8 mouse cellular contexts compared by ENCODE assay signal in the genomic region with DNA sequence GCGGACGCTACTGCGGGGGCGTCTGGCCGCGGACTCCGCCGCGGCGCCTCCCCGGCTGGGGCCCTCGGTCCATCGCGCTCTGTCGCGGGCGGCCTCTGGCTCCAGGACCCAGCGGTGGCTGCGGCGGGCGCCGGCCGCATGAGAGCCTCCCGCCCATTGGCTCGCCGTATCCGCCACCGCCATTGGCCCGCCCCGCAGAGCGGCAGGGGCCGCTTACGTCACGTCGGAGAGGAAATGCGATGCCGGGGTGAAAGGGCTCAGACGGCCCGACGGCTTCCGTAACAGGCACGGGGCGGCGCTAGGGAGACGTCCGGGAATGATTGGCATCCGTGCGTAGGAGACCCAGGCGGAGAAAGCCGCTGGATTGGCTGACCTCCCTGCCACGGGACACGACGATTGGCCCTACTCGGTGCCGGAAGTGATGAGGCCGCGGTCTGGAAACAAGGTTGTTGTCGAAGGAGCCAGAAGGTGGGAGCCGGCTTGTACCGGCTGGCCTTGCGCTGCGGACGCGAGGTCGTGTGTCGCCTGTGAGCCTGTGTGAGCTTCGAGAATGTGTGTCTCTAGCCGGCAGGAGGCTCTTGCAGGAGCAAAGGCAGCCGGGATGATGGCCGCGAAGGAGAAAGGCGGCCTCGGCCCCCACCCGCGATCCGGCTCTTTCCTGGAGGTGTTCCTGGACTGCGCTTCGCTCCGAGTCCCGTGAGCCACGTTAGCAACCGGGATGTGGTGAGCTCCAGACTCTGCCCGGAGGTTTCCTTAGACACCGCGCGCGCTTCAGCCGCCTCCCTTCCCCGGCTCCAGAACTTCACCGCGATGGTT. TPM values are rescaled to one million over a fixed set of nuclear protein-coding genes. Genes with fewer than 3 reads are reported as not detected.
DNase-seq lines count a peak whose midpoint lies in the region; ATAC-seq and TF ChIP-seq lines count a peak whose summit lies in the region.

Gene Ankrd11 (minus strand): TSS at position 120 of the 816 bp plus-strand sequence.

- peak within 1 kb of the TSS; percentile 85 for H3K27ac ChIP-seq in ES-E14 (ENCODE audit: insufficient read depth, low read depth, low read length, poor library complexity, severe bottlenecking)
- H3K27ac ChIP-seq in forebrain, embryonic 15.5 days (replicated peaks): peak within 1 kb of the TSS; percentile 96

- H3K36me3 ChIP-seq in ES-E14 (ENCODE audit: control insufficient read depth, insufficient read depth, low read length, poor library complexity, severe bottlenecking): no peaks in the 10 kb centered on the region
- H3K36me3 ChIP-seq in forebrain, embryonic 15.5 days: no peaks in the 10 kb centered on the region

- H3K4me3 ChIP-seq in ES-E14 (ENCODE audit: insufficient read depth in 1 of 2, low read depth in 1 of 2, low read length in 2 of 2, poor library complexity in 1 of 2, severe bottlenecking in 1 of 2): peak within 1 kb of the TSS; percentile 85 to 95
- peak within 1 kb of the TSS; percentile 100 for H3K4me3 ChIP-seq in forebrain, embryonic 15.5 days
- peak within 1 kb of the TSS; percentile 87 for H3K4me3 ChIP-seq in lung, adult 2 months (replicated peaks; ENCODE audit: extremely low read depth, low read depth, low read length)

- in situ Hi-C loops in ES-E14 (cut with MboI; ENCODE audit: low sequenced_read_pairs in 2 of 2, unreplicated experiment in 2 of 2): no loop called here

- peak within 1 kb of the TSS; percentile 95 for H3K9ac ChIP-seq in ES-E14 (ENCODE audit: insufficient read depth, low read depth, low read length, poor library complexity, severe bottlenecking)
- H3K9ac ChIP-seq in forebrain, embryonic 15.5 days (replicated peaks): peak within 1 kb of the TSS; percentile 98

- peak; percentile 97 for ATAC-seq in forebrain, embryonic 15.5 days (replicated peaks)
- ATAC-seq in neutrophil, adult 5-6 weeks (ENCODE audit: extremely low read depth, insufficient number of reproducible peaks, low FRiP score, poor library complexity, severe bottlenecking): peak; percentile 92

- peak; percentile 98 for DNase-seq in ES-E14 (ENCODE audit: low read depth, low spot score)
- peak; percentile 100 for DNase-seq in cerebellum, adult 11-12 months
- peak; percentile 100 for DNase-seq in heart, postnatal 25 days (ENCODE audit: low spot score)
- peak; percentile 100 for DNase-seq in layer of hippocampus, adult 18-20 months (ENCODE audit: low spot score in 2 of 2)
- DNase-seq in lung, adult 2 months: peak; percentile 99
- DNase-seq in thymus, adult 18-20 months: peak; percentile 100

- H3K9me3 ChIP-seq in ES-E14 (ENCODE audit: control insufficient read depth, insufficient read depth, low read depth, low read length): no peaks in the 10 kb centered on the region
- H3K9me3 ChIP-seq in forebrain, embryonic 15.5 days: no peaks in the 10 kb centered on the region

- peak within 1 kb of the TSS; percentile 75 for H3K4me2 ChIP-seq in forebrain, embryonic 15.5 days (replicated peaks)

- no peaks in the 10 kb centered on the region for H3K27me3 ChIP-seq in forebrain, embryonic 15.5 days

- no peak for TF ChIP-seq CTCF in lung, adult 2 months (IDR thresholded peaks at IDR 0.05; ENCODE audit: insufficient read depth, low read length)

- under 1% methylated on average over 89 of the region's 91 CpGs for WGBS in forebrain, embryonic 15.5 days
- WGBS in lung, adult 2 months: under 1% methylated on average over 91 of the region's 91 CpGs

- intact Hi-C loops in heart, postnatal 25 days (cut with DNase I): loop anchor here (1.0 to 5.0 kb wide), 3 partner anchors 22 to 136 kb away; no protein-coding TSS in a partner anchor

- TF ChIP-seq POLR2A in lung, adult 2 months (IDR thresholded peaks at IDR 0.05; ENCODE audit: borderline replicate concordance, extremely low read depth, low read depth, low read length): peak; percentile 99

- H3K4me1 ChIP-seq in ES-E14 (ENCODE audit: control insufficient read depth in 2 of 2, insufficient read depth in 2 of 2, low read length in 2 of 2, poor library complexity in 1 of 2): peaks cover 6 to 12% of the 10 kb centered on the region in 2 experiments; a peak in 3 of 4 replicates
- H3K4me1 ChIP-seq in forebrain, embryonic 15.5 days: peaks cover 46% of the 10 kb centered on the region
- H3K4me1 ChIP-seq in lung, adult 2 months (ENCODE audit: control insufficient read depth, insufficient read depth, low read length): peaks cover 18% of the 10 kb centered on the region

TF ChIP-seq in ES-E14, 5 proteins besides CTCF, POLR2A, EP300 and RAD21:
- peak; percentile 76 for TF ChIP-seq CHD2 (IDR thresholded peaks at IDR 0.05; ENCODE audit: low read depth, low read length)
- peak; percentile 71; the same call in 1 of the 2 replicates for TF ChIP-seq HCFC1 (IDR thresholded peaks at IDR 0.05; ENCODE audit: borderline replicate concordance, insufficient read depth, low read length)
- no peak for TF ChIP-seq ZNF384 (IDR thresholded peaks at IDR 0.05; ENCODE audit: low read depth, low read length)
TF ChIP-seq in ES-E14: peak in this region for 2.

RNA-seq across cellular contexts. Expression of gene Ankrd11, which starts in this region (rescaled TPM):
- total RNA-seq in ES-E14 (2012; rRNA removed): 155 and 194 TPM in 2 replicates
- 53.3 and 76.2 TPM in 2 replicates for polyA plus RNA-seq in forebrain, embryonic 15.5 days (2015; fragmentation: Nextera tagmentation; extraction: Ambion mirVana)
- 10 to 100 TPM; 63.7 to 73.0 TPM for total RNA-seq in heart, postnatal 25 days (2021)
- 100 to 1,000 TPM; 165 to 176 TPM for total RNA-seq in layer of hippocampus, adult 18-20 months (2021)
- polyA plus RNA-seq in lung, adult 2 months (2012; rRNA removed): 48.7 and 67.5 TPM in 2 replicates
- total RNA-seq in neutrophil, adult 5-6 weeks (2017): 284 and 304 TPM in 2 replicates

Comparison
In these comparisons a context has a peak if more than half of its experiments do, and no peak if none do; other contexts are left out.
1. Peak in every context shown above with its lines: DNase-seq, ATAC-seq, H3K4me3 ChIP-seq and H3K27ac ChIP-seq.